9 mouse cellular contexts compared by ENCODE assay signal in genomic region chr19:57509758-57510319, GRCm38 (mm10). TPM values are rescaled to one million over a fixed set of nuclear protein-coding genes. Genes with fewer than 3 reads are reported as not detected.
DNase-seq lines count a peak whose midpoint lies in the region; ATAC-seq and TF ChIP-seq lines count a peak whose summit lies in the region.
"Had no signal": no experiment of that assay in that cellular context is flagged by ENCODE, and none has a peak within 500 bp of the region (broad histone marks: within the 10 kb centered on the region; RNA-seq: fewer than 3 reads in every experiment).

No protein-coding gene starts in this region.

- H3K36me3 ChIP-seq in kidney, postnatal 0 days (ENCODE audit: insufficient read depth, low read length): no peaks in the 10 kb centered on the region
- H3K36me3 ChIP-seq in splenic B cell, adult 2 months (ENCODE audit: control insufficient read depth, insufficient read depth, low read length, poor library complexity, severe bottlenecking): no peaks in the 10 kb centered on the region

- 0 out of 2 replicates have a peak overlapping the region, but pooled peaks have one; percentile 1 for H3K4me2 ChIP-seq in kidney, postnatal 0 days (ENCODE audit: low read length)

- DNase-seq in lung, adult 18-20 months: peak; percentile 9 to 23
- no peak for DNase-seq in lung, adult 2 months
- DNase-seq in heart, adult 9 months (ENCODE audit: low spot score in 2 of 2): peak; percentile 20 to 49
- DNase-seq in kidney, postnatal 0 days (ENCODE audit: low spot score): peak; percentile 74
- peak; percentile 3 for DNase-seq in splenic B cell, adult 2 months (ENCODE audit: low read depth, low spot score)
- no peak for DNase-seq in embryo, embryonic 9.5 days (ENCODE audit: extremely low spot score)
- no peak for DNase-seq in layer of hippocampus, postnatal 25 days (ENCODE audit: extremely low spot score in 1 of 2, low spot score in 1 of 2)
- DNase-seq in retina, embryonic 14.5 days (ENCODE audit: low spot score): no peak

- no peaks in the 10 kb centered on the region for H3K27me3 ChIP-seq in kidney, postnatal 0 days (ENCODE audit: insufficient read depth, low read length)
- no peaks in the 10 kb centered on the region for H3K27me3 ChIP-seq in splenic B cell, adult 2 months (ENCODE audit: control insufficient read depth, insufficient read depth, low read length, poor library complexity, severe bottlenecking)

- no peak overlapping the region for H3K4me3 ChIP-seq in lung, adult 2 months (replicated peaks; ENCODE audit: extremely low read depth, low read depth, low read length)
- H3K4me3 ChIP-seq in kidney, postnatal 0 days (replicated peaks; ENCODE audit: low read depth, low read length): no peak overlapping the region
- H3K4me3 ChIP-seq: myocyte had no signal

- 31% methylated on average over 14 of the region's 14 CpGs for WGBS in lung, adult 2 months
- 44% methylated on average over 14 of the region's 14 CpGs for WGBS in kidney, postnatal 0 days

- H3K27ac ChIP-seq in kidney, postnatal 0 days: peak overlapping the region; percentile 39; the same call in 1 of the 2 replicates

- no peak for ATAC-seq in kidney, postnatal 0 days (replicated peaks; ENCODE audit: low FRiP score, low read depth)

- no peak for TF ChIP-seq CTCF in lung, adult 2 months (IDR thresholded peaks at IDR 0.05; ENCODE audit: insufficient read depth, low read length)
- TF ChIP-seq CTCF in kidney, postnatal 0 days (IDR thresholded peaks at IDR 0.05; ENCODE audit: low read depth): no peak

- no peaks in the 10 kb centered on the region for H3K9me3 ChIP-seq in kidney, postnatal 0 days (replicated peaks; ENCODE audit: low read length)

- TF ChIP-seq POLR2A in lung, adult 2 months (IDR thresholded peaks at IDR 0.05; ENCODE audit: borderline replicate concordance, extremely low read depth, low read depth, low read length): no peak

- no peak overlapping the region for H3K9ac ChIP-seq in kidney, postnatal 0 days (ENCODE audit: low read depth, low read length)

- peaks cover 7% of the 10 kb centered on the region for H3K4me1 ChIP-seq in lung, adult 2 months (ENCODE audit: control insufficient read depth, insufficient read depth, low read length)
- H3K4me1 ChIP-seq in kidney, postnatal 0 days (replicated peaks; ENCODE audit: insufficient read depth, low read length): peaks cover 7% of the 10 kb centered on the region; the same call in 1 of the 2 replicates

RNA-seq across cellular contexts. Expression of gene Trub1, which starts 57.1 kb away (rescaled TPM):
- 2.8 and 3.4 TPM in 2 replicates for polyA plus RNA-seq in lung, adult 2 months (2012; rRNA removed)
- 24.8 and 25.5 TPM in 2 replicates for polyA plus RNA-seq in kidney, postnatal 0 days (2015; fragmentation: Nextera tagmentation; extraction: Ambion mirVana)
- total RNA-seq in layer of hippocampus, postnatal 25 days (2021): 10 to 100 TPM; 20.9 to 21.3 TPM

Comparison
In these comparisons a context has a peak if more than half of its experiments do, and no peak if none do; other contexts are left out.
1. DNase-seq: peak in lung, adult 18-20 months (2 of 2), heart, adult 9 months (2 of 2), kidney, postnatal 0 days (single experiment) and splenic B cell, adult 2 months (single experiment); none in lung, adult 2 months (single experiment), embryo, embryonic 9.5 days (single experiment), layer of hippocampus, postnatal 25 days (0 of 2) and retina, embryonic 14.5 days (single experiment).